In the genomic region with DNA sequence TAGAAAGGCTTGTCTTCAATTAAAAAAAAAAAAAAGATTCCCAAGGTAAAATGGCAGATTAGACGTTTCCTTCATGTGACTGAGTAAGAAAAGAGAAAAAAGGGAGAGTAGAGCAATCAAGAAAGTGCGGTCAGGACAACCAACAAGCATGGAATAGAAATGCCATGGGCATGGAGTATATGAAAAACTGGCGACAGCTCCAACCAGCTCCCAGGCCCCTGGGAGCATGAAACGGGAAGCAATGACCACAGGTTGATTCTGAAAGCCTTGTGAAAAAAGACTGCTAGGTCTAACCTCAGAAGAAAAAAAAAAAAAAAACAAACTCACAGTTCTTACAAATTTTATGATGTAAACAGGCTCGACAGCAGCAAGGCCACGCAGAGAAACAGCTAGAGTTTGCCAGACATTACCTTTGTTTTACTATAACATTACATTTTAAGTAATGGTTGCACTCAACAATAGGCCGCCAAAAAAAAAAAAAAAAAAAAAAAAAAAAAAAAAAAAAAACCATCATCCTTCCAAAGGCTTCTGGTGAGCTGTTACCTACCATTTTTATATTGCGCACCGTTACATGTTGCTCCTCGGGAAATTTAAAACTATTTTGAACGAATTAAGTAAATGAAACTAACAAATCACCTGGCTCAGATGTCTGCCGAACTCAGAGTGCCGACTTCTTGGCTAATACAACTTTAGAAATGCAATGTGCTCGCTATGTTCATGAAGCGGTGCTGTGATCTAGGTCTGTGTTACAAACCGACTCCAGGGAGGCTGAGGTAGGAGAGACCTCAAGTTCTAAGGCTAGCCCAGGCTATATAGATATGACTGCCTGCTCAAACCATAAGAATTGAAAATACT, we compare ENCODE assay signal across 8 mouse cellular contexts. TPM values are rescaled to one million over a fixed set of nuclear protein-coding genes. Genes with fewer than 3 reads are reported as not detected.
DNase-seq lines count a peak whose midpoint lies in the region; ATAC-seq and TF ChIP-seq lines count a peak whose summit lies in the region.

No protein-coding gene starts in this region.

- ATAC-seq in embryonic facial prominence, embryonic 11.5 days (replicated peaks; ENCODE audit: insufficient number of reproducible peaks, low FRiP score, low TSS enrichment, low read depth), result no peak
- ATAC-seq in intestine, embryonic 15.5 days, result no peak
- ATAC-seq in erythroid progenitor cell, adult 5-6 weeks (replicated peaks; ENCODE audit: low FRiP score, poor library complexity, severe bottlenecking), result no peak

- H3K4me1 ChIP-seq in embryonic facial prominence, embryonic 11.5 days (ENCODE audit: control insufficient read depth, insufficient read depth, low read length), result no peaks in the 10 kb centered on the region
- peaks cover 5% of the 10 kb centered on the region; the same call in 1 of the 2 replicates for H3K4me1 ChIP-seq in intestine, embryonic 15.5 days (replicated peaks)

- H3K9me3 ChIP-seq in embryonic facial prominence, embryonic 11.5 days (replicated peaks; ENCODE audit: control insufficient read depth, low read length), result no peaks in the 10 kb centered on the region
- H3K9me3 ChIP-seq in intestine, embryonic 15.5 days, result no peaks in the 10 kb centered on the region

- no peak for DNase-seq in gastrocnemius, adult 2 months
- DNase-seq in gastrocnemius, postnatal 10 days, result no peak
- DNase-seq in CD4-positive helper T cell, adult 2 months (ENCODE audit: low read depth, low spot score), result peak; percentile 58
- DNase-seq in embryonic facial prominence, embryonic 11.5 days (ENCODE audit: low spot score), result peak; percentile 25
- peak; percentile 24 for DNase-seq in neural tube, embryonic 10.5 days (ENCODE audit: extremely low spot score, low spot score)
- no peak for DNase-seq in adrenal gland, adult 18-20 months (ENCODE audit: low spot score in 2 of 2)

- peak overlapping the region; percentile 44 for H3K4me2 ChIP-seq in embryonic facial prominence, embryonic 11.5 days (ENCODE audit: low read depth, low read length)
- H3K4me2 ChIP-seq in intestine, embryonic 15.5 days (replicated peaks), result peak overlapping the region; percentile 74

- H3K4me3 ChIP-seq in gastrocnemius, adult 2 months, result peak overlapping the region; percentile 85
- peak overlapping the region; percentile 86 for H3K4me3 ChIP-seq in embryonic facial prominence, embryonic 11.5 days (ENCODE audit: low read depth, low read length)
- peak overlapping the region; percentile 94 for H3K4me3 ChIP-seq in intestine, embryonic 15.5 days (replicated peaks)

- no peaks in the 10 kb centered on the region for H3K27me3 ChIP-seq in embryonic facial prominence, embryonic 11.5 days (ENCODE audit: control insufficient read depth, insufficient read depth, low read length)
- no peaks in the 10 kb centered on the region for H3K27me3 ChIP-seq in intestine, embryonic 15.5 days (replicated peaks)

- H3K27ac ChIP-seq in gastrocnemius, adult 2 months, result peak overlapping the region; percentile 97
- H3K27ac ChIP-seq in embryonic facial prominence, embryonic 11.5 days (replicated peaks; ENCODE audit: low read depth, low read length), result peak overlapping the region; percentile 38; the same call in 1 of the 2 replicates
- H3K27ac ChIP-seq in intestine, embryonic 15.5 days, result peak overlapping the region; percentile 99; the same call in 1 of the 2 replicates

- H3K9ac ChIP-seq in embryonic facial prominence, embryonic 11.5 days (replicated peaks; ENCODE audit: low read length), result peak overlapping the region; percentile 57
- H3K9ac ChIP-seq in intestine, embryonic 15.5 days, result peak overlapping the region; percentile 20; the same call in 1 of the 2 replicates

- TF ChIP-seq CTCF in gastrocnemius, adult 2 months (IDR thresholded peaks at IDR 0.05), result no peak

- no peaks in the 10 kb centered on the region for H3K36me3 ChIP-seq in embryonic facial prominence, embryonic 11.5 days (replicated peaks; ENCODE audit: control insufficient read depth, insufficient read depth, low read depth, low read length)
- no peaks in the 10 kb centered on the region for H3K36me3 ChIP-seq in intestine, embryonic 15.5 days

- WGBS in embryonic facial prominence, embryonic 11.5 days, result 34% methylated on average over 16 of the region's 16 CpGs
- WGBS in intestine, embryonic 15.5 days, result 32% methylated on average over 16 of the region's 16 CpGs

- intact Hi-C loops in gastrocnemius, adult 2 months (cut with DNase I), result no loop called here

RNA-seq across cellular contexts. Expression of a gene that starts 1.4 kb away (rescaled TPM):
- total RNA-seq in gastrocnemius, adult 2 months (2021), result 1 to 10 TPM; 3.2 to 3.6 TPM
- total RNA-seq in gastrocnemius, postnatal 10 days (2021), result 1 to 10 TPM; 4.9 to 5.6 TPM
- 40.2 and 40.4 TPM in 2 replicates for polyA plus RNA-seq in embryonic facial prominence, embryonic 11.5 days (2014; fragmentation: Nextera tagmentation; extraction: Ambion mirVana)
- polyA plus RNA-seq in intestine, embryonic 15.5 days (2015; fragmentation: Nextera tagmentation; extraction: Ambion mirVana), result 21.4 TPM in 2 replicates
- total RNA-seq in erythroid progenitor cell, adult 5-6 weeks (2015; ENCODE audit: low replicate concordance), result 15.1 and 22.6 TPM in 2 replicates
- total RNA-seq in erythroid progenitor cell, adult 5-6 weeks (2017; ENCODE audit: low replicate concordance), result 6.0 and 6.2 TPM in 2 replicates
- total RNA-seq in adrenal gland, adult 18-20 months (2021), result 10 to 100 TPM; 17.5 to 18.2 TPM

Comparison
In these comparisons a context has a peak if more than half of its experiments do, and no peak if none do; other contexts are left out.
1. DNase-seq: peak in CD4-positive helper T cell, adult 2 months (single experiment), embryonic facial prominence, embryonic 11.5 days (single experiment) and neural tube, embryonic 10.5 days (single experiment); none in gastrocnemius, adult 2 months (single experiment), gastrocnemius, postnatal 10 days (single experiment) and adrenal gland, adult 18-20 months (0 of 2).
2. H3K27ac ChIP-seq: peak in every context shown above with its lines; median percentile 99 in intestine, embryonic 15.5 days; 97 in gastrocnemius, adult 2 months; 38 in embryonic facial prominence, embryonic 11.5 days.
3. Peak in every context shown above with its lines, with median percentiles within 50 percentile points of each other: H3K4me3 ChIP-seq.